Mouse (Mus musculus) myocyte (in vitro differentiated cells): Measurements from ENCODE around the gene Ten1. TPM values are rescaled to one million over a fixed set of nuclear protein-coding genes. Genes with fewer than 3 reads are reported as not detected.

Experiments used
- H3K27me3 ChIP-seq: one replicate; pipeline ENCODE4 v1.6.1; 2011; ENCODE audit not compliant: control insufficient read depth, insufficient read depth, insufficient read length
- H3K36me3 ChIP-seq: one replicate; pipeline ENCODE4 v1.6.1; 2011; ENCODE audit not compliant: control insufficient read depth, insufficient read depth
- H3K4me2 ChIP-seq: one replicate; pipeline ENCODE4 v1.6.1; 2011; ENCODE audit warnings: low read depth, control low read depth
- H3K4me3 ChIP-seq: one replicate; pipeline ENCODE4 v1.5.1; 2011; ENCODE audit warnings: mild to moderate bottlenecking, control low read depth, moderate library complexity
- H3K79me2 ChIP-seq: one replicate; pipeline ENCODE4 v1.6.1; 2011; ENCODE audit not compliant: control insufficient read depth, insufficient read depth
- H3ac ChIP-seq: one replicate; pipeline ENCODE4 v1.6.1; 2011; ENCODE audit not compliant: control insufficient read depth, insufficient read length
- CEBPB ChIP-seq: IDR thresholded peaks from 2 replicates; pipeline ENCODE4 v1.6.1; 2011; ENCODE audit warnings: mild to moderate bottlenecking, moderate library complexity; ENCODE audit not compliant: poor library complexity, insufficient read depth, severe bottlenecking
- E2F4 ChIP-seq: IDR thresholded peaks from one replicate; pipeline ENCODE4 v1.6.1; 2011; ENCODE audit warnings: mild to moderate bottlenecking, control low read depth, moderate library complexity; ENCODE audit not compliant: insufficient read depth
- MAX ChIP-seq: IDR thresholded peaks from one replicate; pipeline ENCODE4 v1.6.1; 2011; ENCODE audit warnings: low read depth, mild to moderate bottlenecking, control low read depth
- MYOD1 ChIP-seq, 3 experiments: IDR thresholded peaks; one replicate each; pipeline ENCODE4 v1.6.1; 2011; ENCODE audit warnings: control low read depth in 2 of 3, low read depth in 2 of 3, mild to moderate bottlenecking in 2 of 3, moderate library complexity in 1 of 3; ENCODE audit not compliant: insufficient read length in 2 of 3, control insufficient read depth in 1 of 3
- MYOG ChIP-seq, 3 experiments: IDR thresholded peaks; one replicate each; pipeline ENCODE4 v1.6.1; 2011; ENCODE audit warnings: control low read depth in 2 of 3, low read depth in 2 of 3, mild to moderate bottlenecking in 2 of 3; ENCODE audit not compliant: insufficient read length in 2 of 3, control insufficient read depth in 1 of 3, insufficient read depth in 1 of 3
- POLR2A ChIP-seq: IDR thresholded peaks from one replicate; pipeline ENCODE4 v1.6.1; 2011; ENCODE audit warnings: low read depth, mild to moderate bottlenecking, control low read depth, moderate library complexity; ENCODE audit not compliant: insufficient read length
- POLR2AphosphoS2 ChIP-seq: IDR thresholded peaks from one replicate; pipeline ENCODE4 v1.6.1; 2011; ENCODE audit warnings: low read depth, control low read depth; ENCODE audit not compliant: insufficient read length
- REST ChIP-seq: IDR thresholded peaks from one replicate; pipeline ENCODE4 v1.6.1; 2011; ENCODE audit warnings: mild to moderate bottlenecking, control low read depth, moderate library complexity; ENCODE audit not compliant: insufficient read depth, insufficient read length
- SRF ChIP-seq: IDR thresholded peaks from one replicate; pipeline ENCODE4 v1.6.1; 2011; ENCODE audit warnings: low read depth; ENCODE audit not compliant: control insufficient read depth, insufficient read length
- TCF12 ChIP-seq: IDR thresholded peaks from one replicate; pipeline ENCODE4 v1.6.1; 2011; ENCODE audit warnings: mild to moderate bottlenecking, control low read depth; ENCODE audit not compliant: poor library complexity, insufficient read depth, severe bottlenecking
- TCF3 ChIP-seq: IDR thresholded peaks from one replicate; pipeline ENCODE4 v1.6.1; 2011; ENCODE audit warnings: low read depth, control low read depth; ENCODE audit not compliant: insufficient read length
- USF1 ChIP-seq: IDR thresholded peaks from one replicate; pipeline ENCODE4 v1.6.1; 2011; ENCODE audit warnings: low read depth, mild to moderate bottlenecking, control low read depth, moderate library complexity
- polyA plus RNA-seq: library from polyadenylated mRNA; unstranded; fragments of >200 nt; fragmentation: generic; extraction: Trizol; gene quantifications from one replicate; pipeline ENCODE4 v1.2.1, GENCODE M21; 2012; ENCODE audit warnings: missing spikeins

Gene Ten1
- polyA plus RNA-seq, 1 experiment, result 61.4 TPM

DNA sequence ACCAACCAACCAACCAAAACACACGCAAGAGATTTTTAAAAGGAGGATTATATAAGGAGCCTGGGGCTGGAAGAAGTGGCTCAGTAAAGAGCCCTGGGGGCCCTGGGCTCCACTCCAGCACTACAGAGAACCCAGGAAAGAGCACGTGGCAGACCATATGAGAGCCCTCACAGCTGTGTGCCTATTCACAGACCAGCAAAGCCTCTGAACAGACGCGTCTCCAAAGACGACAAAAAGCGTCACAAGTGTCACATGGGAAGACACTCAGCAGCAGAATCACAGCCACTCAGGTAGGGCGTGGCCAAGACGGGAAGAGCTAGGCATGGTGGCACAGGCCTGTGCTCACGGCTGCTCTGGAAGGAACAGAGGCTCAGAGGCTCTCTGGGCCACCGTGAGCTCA is 36.5 kb upstream of the Ten1 start:
- H3K4me2 ChIP-seq, result no peak overlapping the region
- H3K27me3 ChIP-seq, result no peaks in the 10 kb centered on the region
- peaks cover 25% of the 10 kb centered on the region for H3K36me3 ChIP-seq
- TF ChIP-seq SRF (no peak), USF1 (no peak), REST (no peak), MAX (no peak), MYOG (IDR thresholded peaks at IDR 0.05; ENCODE audit: control insufficient read depth in 1 of 3, insufficient read depth in 1 of 3, insufficient read length in 2 of 3, low read depth in 2 of 3) (no peak), POLR2A (no peak), E2F4 (no peak), TCF3 (no peak), POLR2AphosphoS2 (no peak), TCF12 (no peak), CEBPB (no peak), MYOD1 (IDR thresholded peaks at IDR 0.05; ENCODE audit: control insufficient read depth in 1 of 3, insufficient read length in 2 of 3, low read depth in 2 of 3) (no peak)
- H3ac ChIP-seq, result no peak overlapping the region
- peaks cover 21% of the 10 kb centered on the region for H3K79me2 ChIP-seq
- H3K4me3 ChIP-seq, result no peak overlapping the region

DNA sequence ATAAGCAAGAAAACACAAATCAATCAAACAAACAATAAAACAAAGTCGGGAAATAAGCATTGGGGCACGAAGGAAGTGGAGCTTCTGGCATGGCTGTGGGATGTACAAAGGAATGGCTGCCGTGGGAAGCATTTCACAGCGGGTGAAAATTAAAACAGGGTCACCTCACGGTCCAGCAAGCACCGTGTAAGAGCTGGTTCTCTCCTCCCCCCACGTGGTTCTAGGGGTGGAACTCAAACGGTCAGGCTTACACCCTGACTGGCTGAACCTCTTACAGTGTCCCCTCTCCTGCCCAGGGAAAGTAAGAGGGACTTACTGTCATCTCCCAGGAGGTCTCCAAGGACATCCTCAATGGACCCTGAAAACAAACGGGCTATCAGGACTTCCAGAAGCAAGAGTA is 35.7 kb upstream of the Ten1 start:
- Histone ChIP-seq H3K4me3 (no peak overlapping the region), H3K36me3 (peaks cover 17% of the 10 kb centered on the region), H3K79me2 (peaks cover 21% of the 10 kb centered on the region), H3K27me3 (no peaks in the 10 kb centered on the region), H3ac (no peak overlapping the region), H3K4me2 (no peak overlapping the region)
- TF ChIP-seq REST (no peak), CEBPB (no peak), MYOG (IDR thresholded peaks at IDR 0.05; ENCODE audit: control insufficient read depth in 1 of 3, insufficient read depth in 1 of 3, insufficient read length in 2 of 3, low read depth in 2 of 3) (no peak), MYOD1 (IDR thresholded peaks at IDR 0.05; ENCODE audit: control insufficient read depth in 1 of 3, insufficient read length in 2 of 3, low read depth in 2 of 3) (no peak), USF1 (no peak), MAX (no peak), POLR2AphosphoS2 (no peak), TCF3 (no peak), TCF12 (no peak), E2F4 (no peak), SRF (no peak), POLR2A (no peak)

DNA sequence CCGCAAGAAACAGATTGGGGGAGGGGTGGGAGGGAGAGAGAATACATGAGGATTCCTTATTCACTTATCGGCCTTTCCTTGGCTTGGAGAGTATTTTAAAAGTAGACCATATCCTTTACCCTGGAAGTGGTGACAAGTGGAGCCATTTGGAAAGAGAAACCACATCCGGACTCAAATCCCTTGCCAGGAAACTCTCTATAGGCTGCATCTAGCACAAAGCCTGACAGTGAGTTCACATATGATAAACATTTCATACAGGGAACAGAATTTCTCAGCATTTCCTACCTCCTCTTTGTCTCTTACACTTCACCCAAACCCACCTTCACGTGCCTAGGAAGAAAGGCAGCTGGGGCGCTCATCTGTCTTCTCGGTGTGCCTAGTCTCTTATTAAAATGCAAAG is 31.4 kb upstream of the Ten1 start:
- peak overlapping the region; percentile 97 for H3K4me2 ChIP-seq
- H3K4me3 ChIP-seq, result peak overlapping the region; percentile 54
- peak overlapping the region; percentile 14 for H3ac ChIP-seq
- no peak for TF ChIP-seq POLR2A
- no peak for TF ChIP-seq REST
- peaks cover 9% of the 10 kb centered on the region for H3K36me3 ChIP-seq
- H3K27me3 ChIP-seq, result no peaks in the 10 kb centered on the region
- peaks cover 18% of the 10 kb centered on the region for H3K79me2 ChIP-seq

DNA sequence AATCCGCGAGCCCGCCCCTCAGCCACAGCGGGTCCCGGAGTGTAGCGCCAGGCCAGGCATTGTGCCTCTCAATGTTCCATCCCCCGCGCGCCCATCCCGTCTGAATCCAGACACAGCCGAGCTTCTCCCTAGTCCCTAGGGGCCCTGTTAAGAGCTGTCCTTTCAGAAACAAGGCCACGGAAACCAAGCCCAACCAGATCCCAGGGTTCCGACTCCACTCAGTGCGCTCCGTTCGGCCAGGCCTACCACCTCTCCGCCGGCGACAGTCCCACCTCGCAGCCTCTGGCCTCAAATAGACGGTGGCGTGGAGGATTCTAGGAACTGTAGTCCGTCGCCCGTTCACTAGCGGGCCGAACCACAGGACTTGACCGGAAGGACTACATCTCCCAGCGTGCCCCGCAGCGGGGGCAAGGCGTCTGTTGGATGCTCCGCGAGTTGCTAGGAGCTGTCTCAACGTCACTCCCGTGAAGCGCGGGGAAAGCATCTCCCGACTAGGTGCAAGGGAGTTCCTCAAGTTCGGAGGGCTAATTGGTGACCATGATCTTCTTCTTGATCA is 30.7 kb upstream of the Ten1 start, which contains the start of gene Fbf1:
Gene Fbf1, minus strand, starts transcription at position 283 of the 556 bp plus-strand sequence.
- Histone ChIP-seq H3K4me2 (peak within 1 kb of the TSS; percentile 97), H3K27me3 (no peaks in the 10 kb centered on the region), H3K79me2 (peaks cover 18% of the 10 kb centered on the region), H3ac (peak within 1 kb of the TSS; percentile 14), H3K36me3 (peaks cover 9% of the 10 kb centered on the region), H3K4me3 (peak within 1 kb of the TSS; percentile 54)
- TF ChIP-seq MAX (no peak), REST (no peak), POLR2AphosphoS2 (peak; percentile 95), USF1 (no peak), E2F4 (no peak), SRF (peak; percentile 61), MYOD1 (IDR thresholded peaks at IDR 0.05; ENCODE audit: control insufficient read depth in 1 of 3, insufficient read length in 2 of 3, low read depth in 2 of 3) (peak in 1 of 3 experiments; percentile 9), POLR2A (peak; percentile 98), MYOG (IDR thresholded peaks at IDR 0.05; ENCODE audit: control insufficient read depth in 1 of 3, insufficient read depth in 1 of 3, insufficient read length in 2 of 3, low read depth in 2 of 3) (peak in 1 of 3 experiments; percentile 25), CEBPB (no peak), TCF3 (no peak), TCF12 (no peak)
